Mouse (Mus musculus) olfactory bulb, adult 2 months (tissue): ENCODE results near the gene Mgrn1.

Source experiments
- CTCF ChIP-seq: fragments of 200-500 bp; IDR thresholded peaks from 2 replicates; pipeline ENCODE4 v1.5.1; 2012; ENCODE audit warnings: low read depth, mild to moderate bottlenecking, low read length, moderate library complexity; ENCODE audit not compliant: insufficient read depth
- POLR2A ChIP-seq: fragments of 200-500 bp; IDR thresholded peaks from 2 replicates; pipeline ENCODE4 v1.6.1; 2012; ENCODE audit warnings: mild to moderate bottlenecking, low read depth, low read length, moderate library complexity; ENCODE audit not compliant: insufficient read depth

DNA sequence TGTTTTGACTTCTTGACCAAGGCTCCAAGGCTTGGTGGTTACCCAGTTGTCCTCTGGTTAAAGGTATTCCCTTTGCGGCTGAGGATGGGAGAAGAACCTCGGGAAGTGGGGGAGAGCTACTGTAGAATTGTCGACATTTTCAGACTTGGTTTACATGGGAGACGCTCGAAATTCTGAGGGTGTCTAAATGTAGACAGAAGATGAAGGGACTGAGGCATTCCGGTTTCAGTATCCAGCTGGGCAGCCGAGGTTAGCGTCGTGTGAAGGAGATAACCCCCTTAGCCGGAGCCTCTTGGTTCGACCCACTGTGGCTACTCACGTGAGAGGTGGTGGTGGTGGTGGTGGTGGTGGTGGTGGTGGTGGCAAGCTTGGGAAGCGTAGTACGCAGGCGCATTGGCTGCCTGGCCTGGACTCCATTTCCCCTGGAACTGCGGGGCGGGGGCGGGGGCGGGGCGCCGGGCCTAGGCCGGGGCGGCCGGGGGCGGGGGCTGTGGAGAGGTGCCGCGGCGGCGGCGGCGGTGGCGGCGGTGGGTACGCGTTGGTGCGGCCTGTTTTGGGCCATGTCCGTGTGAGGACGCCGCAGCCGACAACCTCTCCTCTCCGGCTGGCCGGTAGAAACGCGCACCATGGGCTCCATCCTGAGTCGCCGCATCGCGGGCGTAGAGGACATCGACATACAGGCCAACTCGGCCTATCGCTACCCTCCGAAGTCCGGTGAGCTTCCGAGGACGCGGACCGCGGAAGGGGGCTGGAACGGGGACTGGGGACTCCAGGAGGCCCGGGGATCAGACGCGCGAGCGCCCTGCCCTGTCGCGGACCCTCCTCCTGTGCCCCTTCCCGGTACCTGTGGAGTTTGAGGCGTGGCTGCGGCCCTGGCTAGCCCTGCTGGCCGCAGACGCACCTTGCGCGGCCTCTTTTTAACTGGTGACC lies at the start of gene Mgrn1:
- TF ChIP-seq POLR2A (peak; percentile 79), CTCF (no peak)
